Mouse (Mus musculus): ENCODE results near the gene Ccno. TPM values are rescaled to one million over a fixed set of nuclear protein-coding genes. Genes with fewer than 3 reads are reported as not detected.

The Ccno gene
- polyA plus RNA-seq, 1 experiment from 2014 or later, result 15.3 TPM

GRCm38 (mm10) chr13:113023274-113024143 is 35.9 kb downstream of the Ccno start:
- ATAC-seq (ENCODE audit: low read depth), result peak; percentile 48

GRCm38 (mm10) chr13:113031351-113031750 is 43.7 kb downstream of the Ccno start:
- H3K9me3 ChIP-seq (ENCODE audit: control insufficient read depth, low read length), result no peaks in the 10 kb centered on the region
- WGBS, result 1% methylated on average over 7 of the region's 7 CpGs
- H3K36me3 ChIP-seq (ENCODE audit: control insufficient read depth, insufficient read depth, low read length), result no peaks in the 10 kb centered on the region
- no peak overlapping the region for H3K27ac ChIP-seq (ENCODE audit: low read length)
- no peak for ATAC-seq (ENCODE audit: low read depth)
- H3K9ac ChIP-seq (ENCODE audit: low read length), result peak overlapping the region; percentile 68
- H3K4me1 ChIP-seq (replicated peaks; ENCODE audit: control insufficient read depth, insufficient read depth, low read length), result peaks cover 23% of the 10 kb centered on the region
- H3K4me3 ChIP-seq (ENCODE audit: low read length), result peak overlapping the region; percentile 60
- peak overlapping the region; percentile 98 for H3K4me2 ChIP-seq (ENCODE audit: low read depth, low read length)
- peaks cover 27% of the 10 kb centered on the region for H3K27me3 ChIP-seq (ENCODE audit: control insufficient read depth, insufficient read depth, low read depth, low read length)

More at GRCm38 (mm10) chr13:113023274-113024143, 35.9 kb downstream of the Ccno start:
- Histone ChIP-seq H3K36me3 (ENCODE audit: control insufficient read depth, insufficient read depth, low read length) (no peaks in the 10 kb centered on the region), H3K9me3 (ENCODE audit: control insufficient read depth, low read length) (no peaks in the 10 kb centered on the region), H3K27ac (ENCODE audit: low read length) (peak overlapping the region; percentile 83), H3K9ac (ENCODE audit: low read length) (0 out of 2 replicates have a peak overlapping the region, but pooled peaks have one; percentile 11), H3K4me1 (replicated peaks; ENCODE audit: control insufficient read depth, insufficient read depth, low read length) (peaks cover 3% of the 10 kb centered on the region; the same call in 1 of the 2 replicates), H3K27me3 (ENCODE audit: control insufficient read depth, insufficient read depth, low read depth, low read length) (no peaks in the 10 kb centered on the region), H3K4me2 (ENCODE audit: low read depth, low read length) (no peak overlapping the region), H3K4me3 (ENCODE audit: low read length) (no peak overlapping the region)
- 55% methylated on average over 17 of the region's 17 CpGs for WGBS

- H3K4me2 ChIP-seq (ENCODE audit: low read depth, low read length), result peak overlapping the region; percentile 98
- no peaks in the 10 kb centered on the region for H3K9me3 ChIP-seq (ENCODE audit: control insufficient read depth, low read length)
- H3K27ac ChIP-seq (ENCODE audit: low read length), result no peak overlapping the region
- H3K4me3 ChIP-seq (ENCODE audit: low read length), result peak overlapping the region; percentile 60
- ATAC-seq (ENCODE audit: low read depth), result peak; percentile 66
- peaks cover 27% of the 10 kb centered on the region for H3K27me3 ChIP-seq (ENCODE audit: control insufficient read depth, insufficient read depth, low read depth, low read length)
- WGBS, result under 1% methylated on average over 38 of the region's 40 CpGs
- H3K36me3 ChIP-seq (ENCODE audit: control insufficient read depth, insufficient read depth, low read length), result no peaks in the 10 kb centered on the region
- peak overlapping the region; percentile 68 for H3K9ac ChIP-seq (ENCODE audit: low read length)
- H3K4me1 ChIP-seq (replicated peaks; ENCODE audit: control insufficient read depth, insufficient read depth, low read length), result peaks cover 23% of the 10 kb centered on the region
Measured at GRCm38 (mm10) chr13:113031792-113032571, 44.4 kb downstream of the Ccno start.

GRCm38 (mm10) chr13:113032831-113033230 is 45.2 kb downstream of the Ccno start:
- H3K27me3 ChIP-seq (ENCODE audit: control insufficient read depth, insufficient read depth, low read depth, low read length), result peaks cover 27% of the 10 kb centered on the region

GRCm38 (mm10) chr13:113034271-113034886 is 46.8 kb downstream of the Ccno start:
- H3K9me3 ChIP-seq (ENCODE audit: control insufficient read depth, low read length), result no peaks in the 10 kb centered on the region
- H3K4me3 ChIP-seq (ENCODE audit: low read length), result peak overlapping the region; percentile 64
- peak overlapping the region; percentile 99 for H3K4me2 ChIP-seq (ENCODE audit: low read depth, low read length)
- H3K27me3 ChIP-seq (ENCODE audit: control insufficient read depth, insufficient read depth, low read depth, low read length), result peaks cover 27% of the 10 kb centered on the region
- 1% methylated on average over 11 of the region's 11 CpGs for WGBS
- no peaks in the 10 kb centered on the region for H3K36me3 ChIP-seq (ENCODE audit: control insufficient read depth, insufficient read depth, low read length)
- H3K9ac ChIP-seq (ENCODE audit: low read length), result peak overlapping the region; percentile 70
- peaks cover 23% of the 10 kb centered on the region for H3K4me1 ChIP-seq (replicated peaks; ENCODE audit: control insufficient read depth, insufficient read depth, low read length)
- no peak for ATAC-seq (ENCODE audit: low read depth)
- no peak overlapping the region for H3K27ac ChIP-seq (ENCODE audit: low read length)

More at GRCm38 (mm10) chr13:113032831-113033230, 45.2 kb downstream of the Ccno start:
- no peak overlapping the region for H3K4me2 ChIP-seq (ENCODE audit: low read depth, low read length)
- peaks cover 23% of the 10 kb centered on the region for H3K4me1 ChIP-seq (replicated peaks; ENCODE audit: control insufficient read depth, insufficient read depth, low read length)
- no peaks in the 10 kb centered on the region for H3K36me3 ChIP-seq (ENCODE audit: control insufficient read depth, insufficient read depth, low read length)
- H3K27ac ChIP-seq (ENCODE audit: low read length), result no peak overlapping the region
- H3K4me3 ChIP-seq (ENCODE audit: low read length), result no peak overlapping the region
- no peak for ATAC-seq (ENCODE audit: low read depth)
- H3K9me3 ChIP-seq (ENCODE audit: control insufficient read depth, low read length), result no peaks in the 10 kb centered on the region
- no peak overlapping the region for H3K9ac ChIP-seq (ENCODE audit: low read length)

GRCm38 (mm10) chr13:113034950-113035421 is 47.4 kb downstream of the Ccno start, which contains the start of gene Cdc20b:
TSS of gene Cdc20b (plus strand) at chr13:113035111.
- ATAC-seq (ENCODE audit: low read depth), result peak; percentile 57; the same call in 1 of the 2 replicates
- no peak within 1 kb of the TSS for H3K27ac ChIP-seq (ENCODE audit: low read length)
- peak within 1 kb of the TSS; percentile 70 for H3K9ac ChIP-seq (ENCODE audit: low read length)
- under 1% methylated on average over 46 of the region's 46 CpGs for WGBS
- H3K4me3 ChIP-seq (ENCODE audit: low read length), result peak within 1 kb of the TSS; percentile 64
- peaks cover 23% of the 10 kb centered on the region for H3K4me1 ChIP-seq (replicated peaks; ENCODE audit: control insufficient read depth, insufficient read depth, low read length)
- H3K9me3 ChIP-seq (ENCODE audit: control insufficient read depth, low read length), result no peaks in the 10 kb centered on the region
- peak within 1 kb of the TSS; percentile 99 for H3K4me2 ChIP-seq (ENCODE audit: low read depth, low read length)
- H3K27me3 ChIP-seq (ENCODE audit: control insufficient read depth, insufficient read depth, low read depth, low read length), result peaks cover 27% of the 10 kb centered on the region
- H3K36me3 ChIP-seq (ENCODE audit: control insufficient read depth, insufficient read depth, low read length), result no peaks in the 10 kb centered on the region

- Histone ChIP-seq H3K4me3 (ENCODE audit: low read length) (peak overlapping the region; percentile 64), H3K36me3 (ENCODE audit: control insufficient read depth, insufficient read depth, low read length) (no peaks in the 10 kb centered on the region), H3K4me2 (ENCODE audit: low read depth, low read length) (peak overlapping the region; percentile 99), H3K4me1 (replicated peaks; ENCODE audit: control insufficient read depth, insufficient read depth, low read length) (peaks cover 23% of the 10 kb centered on the region), H3K27ac (ENCODE audit: low read length) (no peak overlapping the region), H3K9me3 (ENCODE audit: control insufficient read depth, low read length) (no peaks in the 10 kb centered on the region), H3K9ac (ENCODE audit: low read length) (no peak overlapping the region), H3K27me3 (ENCODE audit: control insufficient read depth, insufficient read depth, low read depth, low read length) (peaks cover 25% of the 10 kb centered on the region)
- 0% methylated on average over 4 of the region's 4 CpGs for WGBS
- ATAC-seq (ENCODE audit: low read depth), result peak; percentile 91
Measured at GRCm38 (mm10) chr13:113035852-113036251, 48.2 kb downstream of the Ccno start.
